Mouse (Mus musculus) forebrain, embryonic 15.5 days (tissue): ENCODE data around the gene Pnkd. TPM values are rescaled to one million over a fixed set of nuclear protein-coding genes. Genes with fewer than 3 reads are reported as not detected.
A peak's percentile ranks its signal among the peaks of the same experiment; 100 is the strongest.

Experiments
- ATAC-seq: fragments of 200-750 bp; cut with Nextera tagmentation; replicated peaks from 2 replicates; pipeline ENCODE4 v1.8.0; 2017; ENCODE audit warnings: mild to moderate bottlenecking, moderate TSS enrichment, moderate library complexity
- H3K27ac ChIP-seq: fragments of 300-500 bp; sonication (generic); replicated peaks from 2 replicates; pipeline ENCODE4 v1.5.1; 2015; ENCODE audit warnings: mild to moderate bottlenecking, inconsistent platforms
- H3K27me3 ChIP-seq: fragments of 300-500 bp; sonication (generic); 2 replicates; pipeline ENCODE4 v1.6.1; 2015; ENCODE audit warnings: inconsistent platforms
- H3K36me3 ChIP-seq: fragments of 300-500 bp; sonication (generic); 2 replicates; pipeline ENCODE4 v1.6.1; 2015; ENCODE audit warnings: mild to moderate bottlenecking, inconsistent platforms
- H3K4me1 ChIP-seq: fragments of 300-500 bp; sonication (generic); 2 replicates; pipeline ENCODE4 v1.6.1; 2015; ENCODE audit warnings: inconsistent platforms
- H3K4me2 ChIP-seq: fragments of 300-500 bp; sonication (generic); replicated peaks from 2 replicates; pipeline ENCODE4 v1.6.1; 2015; ENCODE audit warnings: mild to moderate bottlenecking, inconsistent platforms
- H3K4me3 ChIP-seq: fragments of 300-500 bp; sonication (generic); 2 replicates; pipeline ENCODE4 v1.5.1; 2015; ENCODE audit warnings: mild to moderate bottlenecking, inconsistent platforms
- H3K9ac ChIP-seq: fragments of 300-500 bp; sonication (generic); replicated peaks from 2 replicates; pipeline ENCODE4 v1.6.1; 2015; ENCODE audit warnings: mild to moderate bottlenecking, inconsistent platforms
- H3K9me3 ChIP-seq: fragments of 300-500 bp; sonication (generic); 2 replicates; pipeline ENCODE4 v1.6.1; 2016; ENCODE audit warnings: inconsistent platforms
- WGBS: fragments of 180-500 bp; shearing (Covaris S2); methylation state at CpG from one replicate; pipeline ENCODE4 v1.1.7; 2015; ENCODE audit warnings: mixed read lengths; 5-methylcytosine and 5-hydroxymethylcytosine counted together
- polyA plus RNA-seq: library from polyadenylated mRNA; unstranded; fragments of >200 nt; fragmentation: Nextera tagmentation; extraction: Ambion mirVana; gene quantifications from 2 replicates; pipeline ENCODE4 v1.2.1, GENCODE M21; 2015

The Pnkd gene
- polyA plus RNA-seq, 1 experiment from 2014 or later = 99.2 TPM

DNA sequence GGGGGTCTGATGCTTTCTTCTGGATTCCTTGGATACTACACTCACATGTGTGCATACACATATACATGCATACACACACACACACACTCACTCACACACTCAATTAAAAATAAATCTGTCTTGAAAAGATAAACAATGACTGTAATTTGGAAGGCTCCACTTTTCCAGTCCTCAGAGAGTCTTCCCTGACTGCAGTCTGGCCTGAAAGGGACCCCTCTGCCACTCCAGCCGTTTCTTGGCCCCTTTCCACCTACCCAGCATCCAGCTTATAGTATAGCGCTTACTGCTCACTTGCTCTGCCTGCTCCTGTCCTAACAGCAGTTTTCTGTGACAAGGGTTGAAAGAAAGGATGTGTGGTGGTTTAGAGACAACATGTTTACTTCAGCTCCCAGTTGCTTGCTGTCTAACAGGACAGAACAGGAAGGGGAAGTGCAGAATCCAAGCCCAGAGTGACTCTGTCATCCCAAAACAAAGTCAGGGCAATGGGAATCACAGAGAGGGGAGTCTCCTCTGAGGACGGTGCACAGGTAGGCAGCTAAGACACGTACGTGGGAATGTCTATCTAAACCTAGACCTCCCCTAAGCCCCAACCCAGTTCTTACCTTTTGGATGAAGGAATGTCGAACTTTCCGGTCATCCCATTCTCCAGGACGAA lies 8.7 kb downstream of the Pnkd start:
- no peaks in the 10 kb centered on the region; the same call in 1 of the 2 replicates for H3K36me3 ChIP-seq
- ATAC-seq = no peak
- no peaks in the 10 kb centered on the region for H3K27me3 ChIP-seq
- H3K4me3 ChIP-seq = no peak overlapping the region
- H3K27ac ChIP-seq = no peak overlapping the region
- H3K9ac ChIP-seq = no peak overlapping the region
- H3K4me1 ChIP-seq = peaks cover 22% of the 10 kb centered on the region
- WGBS = 83% methylated on average over 8 of the region's 8 CpGs
- H3K9me3 ChIP-seq = no peaks in the 10 kb centered on the region
- no peak overlapping the region for H3K4me2 ChIP-seq

DNA sequence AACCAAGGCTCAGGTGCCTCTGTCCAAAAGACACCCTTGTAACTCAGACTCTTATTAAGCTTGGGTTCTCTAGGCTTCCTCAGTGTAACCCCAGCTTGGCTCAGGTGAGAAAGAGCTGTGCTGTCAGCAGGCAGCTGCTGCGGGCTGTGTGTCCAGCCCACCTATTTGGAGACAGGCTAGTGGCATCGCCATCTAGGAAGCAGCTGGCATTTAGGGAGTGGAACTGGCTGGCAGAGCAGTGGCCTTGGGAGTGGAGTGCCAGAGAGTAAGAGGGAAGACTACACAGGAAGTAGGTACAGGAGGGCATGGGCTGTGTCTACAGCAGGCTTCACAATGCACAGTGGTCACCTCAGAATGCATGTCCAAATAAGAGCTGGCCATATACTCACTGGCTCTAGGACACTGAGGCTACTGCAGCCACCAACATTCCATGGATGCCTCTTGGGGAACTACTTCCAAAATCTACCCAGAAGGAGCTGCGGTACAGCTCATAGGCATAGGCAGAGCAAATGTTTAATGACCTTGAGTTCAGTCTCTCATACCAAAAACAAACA lies 9.4 kb downstream of the Pnkd start:
- Histone ChIP-seq H3K4me2 (no peak overlapping the region), H3K9me3 (no peaks in the 10 kb centered on the region), H3K4me1 (peaks cover 22% of the 10 kb centered on the region), H3K27me3 (no peaks in the 10 kb centered on the region), H3K9ac (no peak overlapping the region), H3K4me3 (no peak overlapping the region), H3K27ac (no peak overlapping the region), H3K36me3 (no peaks in the 10 kb centered on the region; the same call in 1 of the 2 replicates)
- WGBS = 95% methylated on average over 3 of the region's 3 CpGs
- ATAC-seq = no peak

DNA sequence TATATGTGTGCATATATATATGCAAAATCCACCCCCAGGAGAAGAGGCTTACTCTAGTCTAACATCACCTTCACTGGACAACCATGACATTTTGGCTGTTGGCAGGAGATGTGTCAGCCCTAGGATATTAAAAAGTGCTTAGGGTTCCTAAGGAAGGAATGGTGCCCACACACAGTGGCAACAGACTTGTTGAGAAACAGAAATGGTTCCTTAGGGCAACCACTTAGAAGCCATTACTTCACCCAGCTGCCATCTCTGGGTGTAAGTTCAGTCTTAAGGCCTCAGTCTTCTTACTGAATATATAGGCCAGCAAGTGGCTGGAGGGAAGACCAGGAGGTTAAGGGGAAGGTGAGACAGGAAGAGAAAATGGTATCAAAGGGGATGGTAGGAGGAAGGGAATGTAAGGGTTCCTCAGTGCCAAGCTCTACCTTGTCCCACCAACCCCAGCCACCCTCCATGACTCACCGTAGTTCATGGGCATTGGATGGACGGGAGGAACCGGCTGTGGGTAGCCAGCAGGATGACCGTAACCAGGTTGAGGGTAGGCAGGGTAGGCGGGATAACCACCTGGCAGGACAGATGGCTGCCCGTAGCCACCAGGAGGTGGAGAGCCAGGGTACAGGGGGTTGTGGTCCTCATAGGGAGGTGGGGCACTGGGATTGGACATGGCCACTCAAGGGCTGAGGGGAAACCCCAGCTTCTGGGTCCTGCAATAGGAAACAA lies 10.2 kb downstream of the Pnkd start:
- ATAC-seq = peak; percentile 21; the same call in 1 of the 2 replicates
- Histone ChIP-seq H3K4me3 (no peak overlapping the region), H3K9ac (no peak overlapping the region), H3K4me1 (peaks cover 21% of the 10 kb centered on the region), H3K36me3 (no peaks in the 10 kb centered on the region; the same call in 1 of the 2 replicates), H3K4me2 (no peak overlapping the region), H3K9me3 (no peaks in the 10 kb centered on the region), H3K27ac (peak overlapping the region; percentile 75), H3K27me3 (no peaks in the 10 kb centered on the region)
- 91% methylated on average over 6 of the region's 6 CpGs for WGBS

GRCm38 (mm10) chr1:74295456-74296171 lies 10.9 kb downstream of the Pnkd start:
- H3K36me3 ChIP-seq = no peaks in the 10 kb centered on the region; the same call in 1 of the 2 replicates
- 17% methylated on average over 9 of the region's 9 CpGs for WGBS
- no peaks in the 10 kb centered on the region for H3K27me3 ChIP-seq
- peak; percentile 86 for ATAC-seq
- no peaks in the 10 kb centered on the region for H3K9me3 ChIP-seq
- H3K4me2 ChIP-seq = no peak overlapping the region
- H3K27ac ChIP-seq = peak overlapping the region; percentile 75
- no peak overlapping the region for H3K4me3 ChIP-seq
- peaks cover 16% of the 10 kb centered on the region for H3K4me1 ChIP-seq
- H3K9ac ChIP-seq = no peak overlapping the region

DNA sequence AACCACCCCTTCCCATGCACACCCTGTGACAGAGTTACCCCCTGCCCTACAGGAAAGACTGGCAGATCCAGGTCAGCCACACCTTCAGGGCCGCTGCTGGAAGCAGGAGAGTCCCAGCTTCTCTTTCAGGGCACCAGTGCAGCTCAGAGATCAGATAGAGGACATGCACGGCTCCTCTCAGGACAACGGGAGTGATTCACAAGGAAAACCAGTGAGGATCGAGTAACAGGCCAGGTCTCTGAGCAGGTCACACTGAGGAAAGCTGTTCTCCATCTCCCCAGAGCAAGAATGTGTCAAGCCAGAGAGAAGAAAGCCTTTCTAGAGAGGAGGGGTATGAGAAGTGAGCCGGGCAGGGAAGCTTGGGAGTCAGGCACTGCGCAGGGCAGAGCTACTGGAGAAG lies 11.7 kb downstream of the Pnkd start:
- no peak overlapping the region for H3K4me2 ChIP-seq
- no peak for ATAC-seq
- peaks cover 16% of the 10 kb centered on the region for H3K4me1 ChIP-seq
- H3K36me3 ChIP-seq = no peaks in the 10 kb centered on the region; the same call in 1 of the 2 replicates
- no peaks in the 10 kb centered on the region for H3K27me3 ChIP-seq
- WGBS = 76% methylated on average over 6 of the region's 6 CpGs
- H3K27ac ChIP-seq = peak overlapping the region; percentile 75
- H3K9me3 ChIP-seq = no peaks in the 10 kb centered on the region
- H3K4me3 ChIP-seq = no peak overlapping the region
- no peak overlapping the region; the same call in 1 of the 2 replicates for H3K9ac ChIP-seq

GRCm38 (mm10) chr1:74297269-74297668 lies 12.5 kb downstream of the Pnkd start:
- no peak overlapping the region for H3K9ac ChIP-seq
- no peaks in the 10 kb centered on the region for H3K27me3 ChIP-seq
- ATAC-seq = no peak
- no peak overlapping the region for H3K4me2 ChIP-seq
- H3K36me3 ChIP-seq = no peaks in the 10 kb centered on the region
- H3K27ac ChIP-seq = no peak overlapping the region
- H3K4me1 ChIP-seq = peaks cover 16% of the 10 kb centered on the region
- no peaks in the 10 kb centered on the region for H3K9me3 ChIP-seq
- WGBS = 83% methylated on average over 3 of the region's 3 CpGs
- H3K4me3 ChIP-seq = no peak overlapping the region

DNA sequence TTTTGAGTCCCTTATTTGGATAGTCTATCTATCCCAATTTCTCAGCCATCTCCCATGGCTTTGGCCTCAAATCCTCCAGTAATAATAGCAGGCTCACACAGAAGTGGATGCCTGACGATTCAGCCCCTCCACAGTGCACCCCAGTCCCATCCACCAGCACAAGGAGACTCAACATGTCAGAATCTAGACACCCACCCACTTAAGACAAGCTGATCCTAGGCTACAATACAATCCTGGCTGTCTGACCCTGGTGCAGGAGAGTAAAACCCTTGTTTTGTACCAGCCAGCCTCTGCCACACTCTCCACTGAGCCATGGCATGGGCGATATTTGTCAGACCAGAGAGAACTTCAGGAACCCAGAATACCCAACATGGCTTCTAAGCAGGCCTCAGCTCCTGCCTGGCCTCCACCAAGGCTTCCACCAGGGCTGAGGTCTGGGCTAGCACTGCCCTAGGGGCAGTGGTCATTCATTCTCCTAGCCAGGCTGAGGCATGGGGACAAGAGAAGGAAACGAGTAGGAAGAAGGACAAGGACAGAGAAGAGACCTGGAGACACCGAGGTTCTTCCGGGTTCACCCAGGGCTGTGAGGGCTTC lies 13.5 kb downstream of the Pnkd start:
- Histone ChIP-seq H3K9me3 (no peaks in the 10 kb centered on the region), H3K27ac (no peak overlapping the region), H3K4me1 (peaks cover 16% of the 10 kb centered on the region), H3K9ac (no peak overlapping the region), H3K4me2 (no peak overlapping the region), H3K27me3 (no peaks in the 10 kb centered on the region), H3K36me3 (no peaks in the 10 kb centered on the region), H3K4me3 (no peak overlapping the region)
- ATAC-seq = no peak
- 90% methylated on average over 5 of the region's 5 CpGs for WGBS

GRCm38 (mm10) chr1:74298996-74299395 lies 14.3 kb downstream of the Pnkd start:
- no peak overlapping the region for H3K27ac ChIP-seq
- peaks cover 3% of the 10 kb centered on the region; the same call in 1 of the 2 replicates for H3K27me3 ChIP-seq
- H3K36me3 ChIP-seq = no peaks in the 10 kb centered on the region
- peaks cover 23% of the 10 kb centered on the region for H3K4me1 ChIP-seq
- no peak overlapping the region for H3K4me2 ChIP-seq
- H3K9ac ChIP-seq = no peak overlapping the region
- 70% methylated on average over 5 of the region's 5 CpGs for WGBS
- no peak for ATAC-seq
- H3K9me3 ChIP-seq = no peaks in the 10 kb centered on the region
- H3K4me3 ChIP-seq = no peak overlapping the region

GRCm38 (mm10) chr1:74300347-74301110 lies 15.8 kb downstream of the Pnkd start:
- Histone ChIP-seq H3K9ac (no peak overlapping the region), H3K27ac (no peak overlapping the region), H3K4me1 (peaks cover 24% of the 10 kb centered on the region), H3K9me3 (no peaks in the 10 kb centered on the region), H3K27me3 (peaks cover 4% of the 10 kb centered on the region; the same call in 1 of the 2 replicates), H3K4me3 (no peak overlapping the region), H3K36me3 (no peaks in the 10 kb centered on the region), H3K4me2 (no peak overlapping the region)
- 82% methylated on average over 6 of the region's 6 CpGs for whole genome bisulfite sequencing
- no peak for ATAC-seq

- Histone ChIP-seq H3K4me3 (no peak overlapping the region), H3K4me1 (peaks cover 13% of the 10 kb centered on the region), H3K9me3 (no peaks in the 10 kb centered on the region), H3K27me3 (peaks cover 4% of the 10 kb centered on the region; the same call in 1 of the 2 replicates), H3K4me2 (no peak overlapping the region), H3K9ac (no peak overlapping the region), H3K36me3 (no peaks in the 10 kb centered on the region), H3K27ac (no peak overlapping the region)
- 93% methylated on average over 7 of the region's 7 CpGs for WGBS
- no peak for ATAC-seq
These were observed 17.5 kb downstream of the Pnkd start for GRCm38 (mm10) chr1:74302229-74302628.

DNA sequence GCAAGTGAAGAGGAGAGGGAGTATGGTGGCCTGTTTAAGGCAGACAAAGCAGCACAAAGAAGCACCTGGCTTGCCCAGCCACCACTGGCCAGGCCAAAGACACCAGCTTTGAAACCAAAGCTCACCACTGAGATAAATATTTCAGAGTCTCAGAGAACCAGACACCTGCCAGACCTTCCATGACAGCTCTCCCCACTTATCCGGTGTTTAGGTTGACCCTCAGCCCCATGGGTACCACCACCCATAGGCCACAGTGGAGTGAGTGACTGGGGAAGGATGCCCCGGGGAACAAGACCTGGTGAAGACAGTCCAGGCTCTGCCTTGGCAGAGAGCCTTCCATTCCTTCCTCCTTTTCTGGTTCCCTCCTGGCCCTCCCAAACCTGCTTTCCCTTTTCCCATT lies 18.1 kb downstream of the Pnkd start:
- Histone ChIP-seq H3K4me1 (peaks cover 13% of the 10 kb centered on the region), H3K27me3 (peaks cover 4% of the 10 kb centered on the region; the same call in 1 of the 2 replicates), H3K9me3 (no peaks in the 10 kb centered on the region), H3K36me3 (no peaks in the 10 kb centered on the region), H3K27ac (no peak overlapping the region), H3K9ac (no peak overlapping the region), H3K4me2 (no peak overlapping the region), H3K4me3 (no peak overlapping the region)
- ATAC-seq = no peak
- 83% methylated on average over 2 of the region's 2 CpGs for WGBS
